Mouse (Mus musculus): ENCODE results near the gene Tmem246. TPM values are rescaled to one million over a fixed set of nuclear protein-coding genes. Genes with fewer than 3 reads are reported as not detected.

Gene Tmem246
- total RNA-seq, 2 experiments from 2014 or later = 34.9 to 35.5 TPM

- DNase-seq = no peak
- intact Hi-C loops (cut with DNase I; ENCODE audit: low total_unique reads) = no loop called here
These were observed 12.1 kb downstream of the Tmem246 start for GRCm38 (mm10) chr4:49585524-49586101.

DNA sequence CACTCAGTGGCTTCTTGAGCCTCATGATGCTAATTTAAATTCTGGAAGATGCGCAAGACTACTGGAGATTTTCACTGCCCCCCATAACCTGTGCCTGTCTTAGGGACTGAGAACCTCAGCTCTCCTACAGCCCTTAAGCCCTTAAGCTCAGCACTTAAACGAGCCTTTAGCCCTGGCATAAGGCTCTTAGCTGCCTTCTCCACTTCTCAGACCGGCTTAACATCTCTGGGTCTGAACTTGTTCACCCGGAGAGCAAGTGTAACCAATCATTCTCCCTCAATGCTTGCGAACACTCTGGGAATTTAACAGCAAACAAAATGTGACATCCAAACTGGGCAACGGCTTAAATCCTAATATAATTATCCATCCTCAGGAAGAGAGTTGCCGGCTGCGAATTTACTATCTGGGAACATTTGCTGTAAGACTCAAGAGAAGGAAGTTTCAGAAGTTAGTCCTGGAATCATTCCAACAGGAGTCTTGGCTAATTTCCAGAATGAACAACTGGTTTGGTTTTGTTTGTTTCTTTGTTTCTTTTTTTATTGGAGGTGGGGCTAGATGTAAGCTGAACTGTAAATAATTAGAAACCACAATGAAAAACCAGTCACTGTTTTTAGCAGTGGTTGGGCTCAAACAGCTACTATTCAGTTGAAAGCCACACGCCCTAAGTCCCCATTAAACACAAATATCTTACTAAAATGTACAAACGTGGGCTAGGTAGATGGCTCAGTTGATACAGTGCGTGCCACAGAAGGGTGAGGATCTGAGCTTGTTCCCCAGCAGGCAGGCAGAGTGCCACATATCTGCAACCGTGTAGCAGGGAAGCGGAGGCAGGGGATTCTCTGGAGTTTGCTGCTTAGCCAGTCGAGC is 13.5 kb downstream of the Tmem246 start:
- no peak for DNase-seq
- intact Hi-C loops (cut with DNase I; ENCODE audit: low total_unique reads) = no loop called here

DNA sequence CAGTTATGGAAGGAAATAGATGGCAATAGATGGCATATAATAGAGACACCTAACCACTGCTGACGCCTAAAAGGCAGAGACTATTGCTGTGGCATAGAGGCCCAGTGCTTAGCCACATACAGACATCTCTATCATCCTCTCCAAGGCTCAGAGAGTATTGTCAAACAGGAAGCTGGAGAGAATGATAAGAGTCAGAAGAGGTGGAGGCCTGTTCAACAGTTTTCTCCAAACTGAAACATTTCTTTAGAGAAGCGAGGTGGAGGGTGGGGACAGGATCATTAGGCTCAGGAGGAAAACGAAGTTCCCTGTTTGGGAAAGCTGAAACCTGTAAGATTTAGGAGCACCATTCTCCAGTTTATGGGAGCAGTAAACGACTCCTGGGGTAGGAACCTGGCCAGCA is 16.4 kb downstream of the Tmem246 start:
- no peak for DNase-seq
- intact Hi-C loops (cut with DNase I; ENCODE audit: low total_unique reads) = no loop called here

DNA sequence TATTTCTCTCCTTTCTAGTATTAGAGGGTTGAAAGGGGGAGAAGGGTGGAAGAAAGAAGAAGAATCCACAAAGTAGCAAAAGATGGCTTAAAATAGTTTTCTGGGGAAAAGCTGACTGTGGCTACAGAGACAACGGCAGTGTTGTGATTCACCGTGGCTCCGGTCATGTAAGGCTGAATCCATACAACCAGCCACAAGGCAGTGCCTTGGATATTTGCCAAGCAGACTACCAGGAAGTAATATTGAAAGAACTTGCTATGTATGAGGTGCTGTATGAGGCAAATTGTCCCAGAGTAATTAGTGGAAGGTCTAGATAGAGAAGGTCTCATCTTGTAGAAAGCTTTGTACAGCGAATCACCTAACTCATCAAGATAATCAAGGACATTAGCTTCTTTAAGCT is 25.5 kb downstream of the Tmem246 start:
- intact Hi-C loops (cut with DNase I; ENCODE audit: low total_unique reads) = no loop called here
- no peak for DNase-seq

DNA sequence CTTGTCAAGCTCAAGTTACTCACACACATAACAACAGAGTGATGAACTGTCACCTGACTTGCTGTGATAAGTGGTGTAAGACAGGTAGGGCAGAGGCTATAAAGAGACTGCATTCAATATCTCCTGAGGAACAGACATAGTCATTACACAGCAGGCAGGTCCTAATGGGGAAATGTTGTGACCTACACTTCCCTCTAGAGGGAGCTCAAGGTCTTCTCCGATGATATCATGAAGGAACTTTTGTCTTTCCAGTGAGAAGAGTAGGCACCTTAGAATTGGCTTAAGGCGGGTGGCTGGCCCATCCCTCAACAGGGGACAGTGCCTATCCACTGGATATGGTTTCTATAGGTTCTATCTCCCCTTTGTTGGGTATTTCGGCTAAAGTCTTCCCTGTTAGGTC is 30.1 kb downstream of the Tmem246 start:
- peak; percentile 15 for DNase-seq

DNA sequence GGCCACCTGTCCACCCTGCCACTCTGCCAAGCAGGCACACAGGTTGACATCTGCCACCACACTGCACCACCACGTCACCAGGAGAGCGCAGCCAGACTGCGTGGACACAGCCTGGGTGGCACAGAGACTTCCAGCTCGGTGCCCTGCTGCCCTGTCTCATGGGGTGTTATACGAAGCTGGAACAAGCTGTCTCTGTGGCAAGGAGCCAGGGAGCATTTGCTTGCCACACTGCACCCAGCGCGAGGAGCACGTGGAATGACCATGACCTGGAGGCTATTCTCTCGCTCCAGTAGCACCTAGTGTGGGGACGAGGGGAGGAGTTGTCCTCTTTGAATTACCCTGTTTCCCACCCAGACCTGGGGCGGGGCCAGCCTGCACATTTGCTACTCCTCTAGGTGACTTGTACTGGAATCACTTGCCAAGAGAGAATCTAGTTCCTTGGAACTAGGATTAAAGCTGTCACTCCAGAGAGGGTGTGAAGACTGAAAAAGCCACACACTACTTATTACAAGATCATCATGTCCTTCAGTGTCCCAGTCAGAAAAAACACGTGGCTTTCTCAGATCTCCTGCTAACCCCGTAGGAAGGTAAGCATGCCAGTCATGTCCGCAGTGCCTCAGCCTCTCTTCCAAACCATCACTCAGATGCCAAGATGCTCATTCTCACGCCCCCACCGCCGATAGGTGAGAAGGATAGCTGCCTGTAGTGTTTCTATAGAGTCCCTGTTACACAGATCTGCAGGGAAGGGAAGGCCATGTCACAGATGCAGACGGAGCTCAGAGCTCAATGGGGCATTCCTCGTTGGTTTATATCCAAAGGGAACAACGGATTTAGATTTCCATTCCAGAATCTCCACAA is 37.5 kb downstream of the Tmem246 start:
- peak; percentile 55 for DNase-seq
- intact Hi-C loops (cut with DNase I; ENCODE audit: low total_unique reads) = no loop called here

More for the DNA sequence above, 30.1 kb downstream of the Tmem246 start:
- intact Hi-C loops (cut with DNase I; ENCODE audit: low total_unique reads) = loop anchor here (2.0 kb wide), 2 partner anchors 33 to 59 kb away; no protein-coding TSS in a partner anchor

GRCm38 (mm10) chr4:49558181-49558580 is 39.5 kb downstream of the Tmem246 start:
- DNase-seq = no peak
- intact Hi-C loops (cut with DNase I; ENCODE audit: low total_unique reads) = no loop called here

DNA sequence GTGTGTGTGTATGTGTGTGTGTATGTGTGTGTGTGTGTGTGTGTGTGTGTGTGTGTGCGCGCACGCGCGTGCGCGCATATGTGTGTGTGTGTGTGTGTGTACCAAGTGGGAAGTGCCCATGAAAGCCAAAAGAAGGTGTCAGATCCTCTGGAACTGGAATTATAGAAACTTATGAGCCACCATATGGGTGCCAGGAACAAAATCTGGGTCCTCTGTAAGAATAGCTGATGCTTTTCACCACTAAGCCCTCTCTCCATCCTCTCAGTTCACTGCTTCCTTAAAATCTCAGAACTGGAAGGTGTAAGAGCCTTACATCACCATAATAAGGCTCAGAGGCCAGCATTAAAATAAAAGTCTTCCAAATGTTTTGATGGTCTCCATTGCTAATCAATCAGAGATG is 40.3 kb downstream of the Tmem246 start:
- no peak for DNase-seq
- intact Hi-C loops (cut with DNase I; ENCODE audit: low total_unique reads) = no loop called here

GRCm38 (mm10) chr4:49553380-49553779 is 44.3 kb downstream of the Tmem246 start:
- no peak for DNase-seq
- intact Hi-C loops (cut with DNase I; ENCODE audit: low total_unique reads) = no loop called here

DNA sequence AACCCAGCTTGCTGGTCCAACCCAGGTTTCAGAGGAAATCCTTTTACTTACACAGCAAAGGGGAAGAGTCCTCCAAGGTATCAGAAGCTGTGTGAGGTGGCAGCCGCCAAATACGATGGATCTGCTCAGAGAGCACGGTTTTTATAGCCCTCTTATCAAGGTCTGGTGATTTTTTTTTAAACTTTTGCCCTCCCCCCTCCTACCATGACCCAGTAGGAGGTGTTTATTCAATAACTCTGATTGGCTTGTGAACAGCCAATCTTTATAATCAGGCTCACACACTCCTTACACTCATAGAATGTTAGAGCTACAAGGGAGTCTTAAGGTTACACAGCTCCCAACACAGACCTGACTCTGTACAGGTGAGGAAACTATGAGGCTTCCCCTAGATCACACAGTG is 48.3 kb downstream of the Tmem246 start, which contains the start of gene Aldob:
TSS of gene Aldob (minus strand) at position 164 of the 400 bp plus-strand sequence.
- intact Hi-C loops (cut with DNase I; ENCODE audit: low total_unique reads) = no loop called here
- no peak for DNase-seq

DNA sequence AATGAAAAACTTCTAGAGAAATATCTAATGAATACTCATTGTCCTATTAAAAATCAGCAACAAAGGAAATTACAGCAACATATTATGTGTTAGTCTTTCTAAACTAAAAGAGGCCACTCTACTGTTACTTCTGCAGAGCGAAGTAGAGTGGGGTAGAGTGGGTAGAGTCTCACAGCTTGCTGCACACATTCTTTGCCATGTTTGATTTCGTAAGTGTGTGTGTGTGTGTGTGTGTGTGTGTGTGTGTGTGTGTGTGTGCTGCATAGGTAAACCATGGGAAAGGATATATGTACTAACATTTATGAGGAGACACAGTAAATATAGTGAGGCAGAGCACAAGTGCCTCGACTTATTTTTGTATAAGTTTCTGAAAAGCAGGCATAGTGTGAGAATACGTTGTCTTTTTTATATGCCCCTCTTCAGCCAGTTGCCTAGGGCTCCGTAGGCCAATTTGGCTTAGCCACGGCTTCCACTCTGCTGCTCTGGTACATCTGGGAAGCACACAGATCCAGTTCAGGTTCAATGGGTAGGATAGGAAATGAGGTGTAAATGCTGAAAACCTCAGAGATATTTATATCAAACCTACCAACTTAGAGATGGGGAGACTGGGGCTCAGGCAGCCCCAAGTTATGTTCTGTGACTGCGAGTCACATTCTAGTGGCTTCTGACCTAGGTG is 50.0 kb downstream of the Tmem246 start:
- no peak for DNase-seq
- intact Hi-C loops (cut with DNase I; ENCODE audit: low total_unique reads) = no loop called here

DNA sequence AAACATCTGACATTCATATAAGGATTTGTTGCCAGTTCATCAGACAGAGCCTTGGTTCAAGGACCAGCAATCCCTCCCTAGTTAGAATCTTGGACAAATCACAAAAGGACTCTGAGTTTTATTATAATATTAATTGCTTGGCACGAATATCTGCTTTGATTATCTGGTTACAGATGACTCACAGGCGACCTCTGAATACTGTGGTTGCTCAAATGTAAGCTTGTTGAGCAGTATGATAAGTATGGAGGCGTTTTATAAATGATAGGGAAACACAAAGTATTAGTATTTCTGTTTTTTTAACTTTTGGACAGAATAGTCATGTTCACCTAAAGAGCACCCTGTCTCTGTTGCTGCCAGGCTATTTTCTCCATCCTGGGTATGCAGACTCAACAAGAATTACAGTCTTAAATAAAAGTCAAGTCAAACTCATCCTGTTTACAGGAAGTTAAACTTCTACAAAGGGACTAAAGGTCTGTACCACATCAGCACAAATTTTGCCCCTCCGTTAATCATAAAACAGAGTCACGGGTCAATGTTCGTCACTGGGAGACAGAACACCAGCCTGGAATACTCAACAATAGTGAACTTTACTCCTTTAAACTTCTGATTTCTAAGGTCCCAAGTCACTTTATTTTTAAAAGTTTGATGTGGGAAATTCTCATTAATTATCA is 50.7 kb downstream of the Tmem246 start:
- DNase-seq = no peak
- intact Hi-C loops (cut with DNase I; ENCODE audit: low total_unique reads) = no loop called here

GRCm38 (mm10) chr4:49546026-49546425 is 51.6 kb downstream of the Tmem246 start:
- DNase-seq = no peak
- intact Hi-C loops (cut with DNase I; ENCODE audit: low total_unique reads) = no loop called here

- DNase-seq = no peak
- intact Hi-C loops (cut with DNase I; ENCODE audit: low total_unique reads) = no loop called here
These were observed 56.7 kb downstream of the Tmem246 start for GRCm38 (mm10) chr4:49540966-49541365.

GRCm38 (mm10) chr4:49539665-49540064 is 58.0 kb downstream of the Tmem246 start:
- intact Hi-C loops (cut with DNase I; ENCODE audit: low total_unique reads) = no loop called here
- DNase-seq = no peak

GRCm38 (mm10) chr4:49536671-49537070 is 61.0 kb downstream of the Tmem246 start:
- DNase-seq = no peak
- intact Hi-C loops (cut with DNase I; ENCODE audit: low total_unique reads) = no loop called here

- intact Hi-C loops (cut with DNase I; ENCODE audit: low total_unique reads) = no loop called here
These were observed 61.9 kb downstream of the Tmem246 start for GRCm38 (mm10) chr4:49535675-49536294.

DNA sequence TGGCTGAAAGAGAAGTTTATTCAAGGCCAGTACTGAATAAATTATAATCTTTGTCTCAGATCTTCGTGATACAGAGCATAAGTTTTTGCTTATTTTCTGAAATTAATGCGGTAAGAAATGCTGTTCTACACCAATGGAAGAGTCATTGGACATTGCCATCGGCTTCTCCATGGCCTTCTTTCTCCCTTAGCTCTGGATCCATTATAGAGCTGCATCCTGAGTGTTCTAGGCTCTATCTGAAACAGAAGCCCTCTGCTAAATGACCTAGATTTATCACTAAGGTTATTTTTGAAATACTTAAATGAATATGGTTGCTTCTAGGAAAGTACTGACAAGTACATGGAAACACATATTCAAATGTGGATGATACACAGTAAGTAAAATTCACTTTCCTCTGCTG is 62.6 kb downstream of the Tmem246 start:
- no peak for DNase-seq

More at GRCm38 (mm10) chr4:49535675-49536294, 61.9 kb downstream of the Tmem246 start:
- no peak for DNase-seq

More for the DNA sequence above, 62.6 kb downstream of the Tmem246 start:
- intact Hi-C loops (cut with DNase I; ENCODE audit: low total_unique reads) = no loop called here
